Comparison of ENCODE assay signal across 27 mouse cellular contexts in the genomic region with DNA sequence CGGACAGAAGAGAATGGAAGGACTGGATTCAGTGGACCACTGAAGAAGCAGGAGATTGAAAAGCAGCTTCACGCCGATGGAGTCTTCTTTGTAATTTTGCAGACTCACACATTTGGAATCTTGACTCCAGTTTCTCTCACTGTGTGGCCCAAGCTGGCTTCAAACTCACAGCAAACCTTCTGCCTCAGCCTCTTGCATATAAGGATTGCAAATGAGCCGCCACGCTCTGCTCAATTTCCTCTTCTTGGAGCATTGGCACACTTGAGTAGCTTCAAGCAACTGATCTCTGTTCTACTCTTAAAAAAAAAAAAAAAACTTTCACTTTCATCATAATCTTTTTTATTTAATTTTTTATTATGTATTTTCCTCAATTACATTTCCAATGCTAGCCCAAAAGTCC. TPM values are rescaled to one million over a fixed set of nuclear protein-coding genes. Genes with fewer than 3 reads are reported as not detected.
"Had no signal": no experiment of that assay in that cellular context is flagged by ENCODE, and none has a peak within 500 bp of the region (broad histone marks: within the 10 kb centered on the region; RNA-seq: fewer than 3 reads in every experiment).

No protein-coding gene starts in this region.

- H3K9ac ChIP-seq: limb, embryonic 13.5 days; liver, embryonic 14.5 days; liver, postnatal 0 days; lung, embryonic 14.5 days had no signal

- H3K36me3 ChIP-seq: limb, embryonic 10.5 days; limb, embryonic 13.5 days had no signal

- H3K27ac ChIP-seq: kidney, postnatal 0 days; layer of hippocampus, adult 2 months; limb, embryonic 10.5 days; limb, embryonic 13.5 days; stomach, postnatal 0 days had no signal

- DNase-seq: kidney, adult 2 months; kidney, postnatal 25 days; layer of hippocampus, adult 9-11 months; liver; liver, postnatal 0 days; lung, embryonic 14.5 days; midbrain, embryonic 14.5 days; right cerebral cortex, adult 18-20 months; right cerebral cortex, postnatal 14 days; right cerebral cortex, postnatal 4 days; thymus, adult 2 months; thymus, postnatal 14 days; thymus, postnatal 4 days had no signal

- H3K4me2 ChIP-seq: limb, embryonic 13.5 days; lung, embryonic 14.5 days; midbrain, embryonic 11.5 days had no signal

- ATAC-seq: liver, postnatal 0 days; lung, postnatal 0 days had no signal

- H3K4me3 ChIP-seq: layer of hippocampus, adult 2 months; limb, embryonic 10.5 days; limb, embryonic 13.5 days had no signal

- H3K9me3 ChIP-seq: limb, embryonic 10.5 days; limb, embryonic 13.5 days had no signal

RNA-seq across cellular contexts. Expression of gene Enthd1, which starts 45.0 kb away (rescaled TPM):
- polyA plus RNA-seq: kidney, adult 2 months; kidney, embryonic 14.5 days; kidney, postnatal 0 days; large intestine, adult 2 months; limb, embryonic 10.5 days; limb, embryonic 13.5 days; liver, embryonic 14.5 days; liver, postnatal 0 days; lung, embryonic 14.5 days; lung, postnatal 0 days; midbrain, embryonic 11.5 days; midbrain, embryonic 14.5 days; midbrain, postnatal 0 days; neural tube, embryonic 11.5 days; neural tube, embryonic 14.5 days; stomach, embryonic 14.5 days; stomach, postnatal 0 days had no signal
